Mouse (Mus musculus): Measurements from ENCODE around the gene Syt12. TPM values are rescaled to one million over a fixed set of nuclear protein-coding genes. Genes with fewer than 3 reads are reported as not detected.

Gene Syt12
- not detected in 2 replicates for total RNA-seq (2014; fragmentation: Nextera tagmentation)
- total RNA-seq (2017), result 0.11 and 0.23 TPM in 2 replicates
- polyA plus RNA-seq (2012), result not detected in 2 replicates

GRCm38 (mm10) chr19:4477345-4478189, at the start of gene Syt12:
Gene Syt12 (minus strand): TSS chr19:4477447.
- Histone ChIP-seq H3K9me3 (replicated peaks) (peaks cover 5% of the 10 kb centered on the region; the same call in 1 of the 2 replicates), H3K36me3 (replicated peaks) (no peaks in the 10 kb centered on the region), H3K27me3 (ENCODE audit: insufficient read depth, low read length) (peaks cover 12% of the 10 kb centered on the region; the same call in 1 of the 2 replicates), H3K4me1 (ENCODE audit: insufficient read depth, low read depth, low read length) (no peaks in the 10 kb centered on the region; the same call in 1 of the 2 replicates), H3K4me3 (ENCODE audit: low read depth, low read length) (no peak within 1 kb of the TSS)
- DNase-seq (ENCODE audit: low spot score) (no peak), ATAC-seq (ENCODE audit: extremely low read depth, insufficient number of reproducible peaks, low FRiP score, poor library complexity, severe bottlenecking) (no peak)
- no peak for TF ChIP-seq GATA1 (IDR thresholded peaks at IDR 0.05; ENCODE audit: borderline replicate concordance, low read length)
- no peak for TF ChIP-seq POLR2AphosphoS5 (IDR thresholded peaks at IDR 0.05; ENCODE audit: insufficient replicate concordance, low read depth, low read length)
- no peak for TF ChIP-seq GATA2 (IDR thresholded peaks at IDR 0.05; ENCODE audit: borderline replicate concordance, low read depth, low read length)
- TF ChIP-seq TAL1 (conservative IDR thresholded peaks at IDR 0.05; ENCODE audit: low read depth, low read length), result no peak
- TF ChIP-seq CTCF (IDR thresholded peaks at IDR 0.05; ENCODE audit: low read depth, low read length), result no peak

DNA sequence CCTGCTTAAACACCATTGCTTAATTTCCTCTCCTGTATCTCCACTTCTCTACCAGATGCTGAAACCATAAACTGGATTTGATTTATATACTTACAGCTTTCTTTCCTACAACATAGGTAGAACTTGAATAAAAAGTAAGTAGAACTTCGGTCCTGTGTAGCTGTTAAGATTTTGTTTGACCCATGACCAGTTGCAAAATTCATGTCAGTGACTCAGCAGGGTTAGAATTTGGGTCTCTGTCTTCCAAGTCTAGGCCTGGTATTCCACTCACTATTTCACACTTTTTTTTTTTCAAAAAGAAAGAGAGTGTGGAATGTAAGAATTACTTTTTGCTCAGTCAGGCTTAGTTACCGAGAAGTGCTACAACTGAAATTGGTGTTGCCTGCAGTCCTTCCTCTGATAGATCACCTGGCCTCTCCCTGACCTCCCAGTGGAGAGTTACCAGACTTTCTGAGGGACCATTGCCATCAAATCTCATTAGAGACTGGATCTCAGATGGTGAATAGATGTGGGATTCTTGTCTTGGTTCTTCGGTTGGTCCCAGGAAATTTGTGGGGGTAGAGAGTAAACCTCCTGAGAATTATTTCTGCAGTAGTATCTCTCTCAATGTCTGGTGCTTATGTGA, 44.3 kb upstream of the Syt12 start:
- DNase-seq (ENCODE audit: low spot score), result no peak
- no peak for TF ChIP-seq TAL1 (conservative IDR thresholded peaks at IDR 0.05; ENCODE audit: low read depth, low read length)
- no peak for TF ChIP-seq GATA1 (IDR thresholded peaks at IDR 0.05; ENCODE audit: borderline replicate concordance, low read length)
- H3K4me3 ChIP-seq (ENCODE audit: low read depth, low read length), result no peak overlapping the region
- peaks cover 2% of the 10 kb centered on the region; the same call in 1 of the 2 replicates for H3K27me3 ChIP-seq (ENCODE audit: insufficient read depth, low read length)
- H3K9me3 ChIP-seq (replicated peaks), result no peaks in the 10 kb centered on the region
- ATAC-seq (ENCODE audit: extremely low read depth, insufficient number of reproducible peaks, low FRiP score, poor library complexity, severe bottlenecking), result no peak
- H3K4me1 ChIP-seq (ENCODE audit: insufficient read depth, low read depth, low read length), result no peaks in the 10 kb centered on the region
- H3K36me3 ChIP-seq (replicated peaks), result no peaks in the 10 kb centered on the region

DNA sequence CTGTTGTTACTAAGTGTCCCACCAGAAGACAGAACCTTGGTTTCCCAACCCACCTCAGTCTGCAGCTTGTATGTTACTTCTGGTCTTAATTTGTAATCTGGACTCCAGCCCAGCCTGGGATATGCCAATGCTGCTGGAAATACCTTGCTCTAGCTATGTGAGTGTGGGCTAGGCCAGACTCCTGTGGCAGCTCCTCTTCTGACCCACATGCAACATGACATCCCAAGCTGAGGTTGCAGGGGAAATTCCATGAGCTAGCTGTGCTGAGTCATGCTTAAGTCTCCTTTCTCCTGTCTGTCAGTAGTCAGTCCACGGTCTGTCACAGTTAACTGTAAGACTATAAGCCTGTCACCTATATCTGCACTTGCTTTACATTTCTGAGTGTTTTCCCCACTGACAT, 40.2 kb upstream of the Syt12 start:
- no peak for TF ChIP-seq GATA2 (IDR thresholded peaks at IDR 0.05; ENCODE audit: borderline replicate concordance, low read depth, low read length)
- TF ChIP-seq TAL1 (conservative IDR thresholded peaks at IDR 0.05; ENCODE audit: low read depth, low read length), result no peak
- no peak for TF ChIP-seq POLR2AphosphoS5 (IDR thresholded peaks at IDR 0.05; ENCODE audit: insufficient replicate concordance, low read depth, low read length)
- no peak for TF ChIP-seq CTCF (IDR thresholded peaks at IDR 0.05; ENCODE audit: low read depth, low read length)
- no peak for TF ChIP-seq GATA1 (IDR thresholded peaks at IDR 0.05; ENCODE audit: borderline replicate concordance, low read length)
- DNase-seq (ENCODE audit: low spot score), result no peak

DNA sequence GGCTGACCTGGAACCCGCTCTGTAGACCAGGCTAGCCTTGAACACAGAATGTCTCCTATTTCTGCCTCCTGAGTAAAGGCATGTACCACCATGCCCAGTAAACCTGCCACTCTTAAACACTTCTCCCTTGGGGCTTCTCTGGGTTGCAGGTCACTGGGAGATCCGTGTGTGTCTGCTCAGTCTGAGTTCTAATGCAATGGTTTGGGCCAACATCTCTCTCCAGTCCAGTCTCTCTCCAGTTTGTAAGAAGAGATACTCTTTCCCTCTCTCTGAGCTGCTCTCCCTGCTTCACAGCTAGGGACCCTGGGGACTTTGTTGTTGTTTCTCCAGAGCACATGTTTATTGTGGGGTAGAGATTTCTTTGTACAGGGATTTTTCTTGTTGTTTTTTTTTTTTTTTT, 39.0 kb upstream of the Syt12 start:
- Histone ChIP-seq H3K27me3 (ENCODE audit: insufficient read depth, low read length) (peaks cover 16% of the 10 kb centered on the region), H3K9me3 (replicated peaks) (no peaks in the 10 kb centered on the region), H3K4me1 (ENCODE audit: insufficient read depth, low read depth, low read length) (0 out of 2 replicates have a peak, but pooled peaks cover 2% of the 10 kb centered on the region), H3K36me3 (replicated peaks) (no peaks in the 10 kb centered on the region), H3K4me3 (ENCODE audit: low read depth, low read length) (no peak overlapping the region)
- TF ChIP-seq TAL1 (conservative IDR thresholded peaks at IDR 0.05; ENCODE audit: low read depth, low read length), result no peak
- TF ChIP-seq GATA1 (IDR thresholded peaks at IDR 0.05; ENCODE audit: borderline replicate concordance, low read length), result no peak
- TF ChIP-seq POLR2AphosphoS5 (IDR thresholded peaks at IDR 0.05; ENCODE audit: insufficient replicate concordance, low read depth, low read length), result no peak
- TF ChIP-seq GATA2 (IDR thresholded peaks at IDR 0.05; ENCODE audit: borderline replicate concordance, low read depth, low read length), result no peak
- TF ChIP-seq CTCF (IDR thresholded peaks at IDR 0.05; ENCODE audit: low read depth, low read length), result no peak
- ATAC-seq (ENCODE audit: extremely low read depth, insufficient number of reproducible peaks, low FRiP score, poor library complexity, severe bottlenecking) (no peak), DNase-seq (ENCODE audit: low spot score) (no peak)

More for the DNA sequence above, 40.2 kb upstream of the Syt12 start:
- H3K36me3 ChIP-seq (replicated peaks), result no peaks in the 10 kb centered on the region
- H3K4me3 ChIP-seq (ENCODE audit: low read depth, low read length), result no peak overlapping the region
- ATAC-seq (ENCODE audit: extremely low read depth, insufficient number of reproducible peaks, low FRiP score, poor library complexity, severe bottlenecking), result no peak
- peaks cover 12% of the 10 kb centered on the region for H3K27me3 ChIP-seq (ENCODE audit: insufficient read depth, low read length)
- H3K9me3 ChIP-seq (replicated peaks), result no peaks in the 10 kb centered on the region
- H3K4me1 ChIP-seq (ENCODE audit: insufficient read depth, low read depth, low read length), result no peaks in the 10 kb centered on the region

- TF ChIP-seq GATA1 (IDR thresholded peaks at IDR 0.05; ENCODE audit: borderline replicate concordance, low read length) (no peak), GATA2 (IDR thresholded peaks at IDR 0.05; ENCODE audit: borderline replicate concordance, low read depth, low read length) (no peak), CTCF (IDR thresholded peaks at IDR 0.05; ENCODE audit: low read depth, low read length) (no peak), POLR2AphosphoS5 (IDR thresholded peaks at IDR 0.05; ENCODE audit: insufficient replicate concordance, low read depth, low read length) (no peak), TAL1 (conservative IDR thresholded peaks at IDR 0.05; ENCODE audit: low read depth, low read length) (no peak)
- Histone ChIP-seq H3K9me3 (replicated peaks) (no peaks in the 10 kb centered on the region), H3K27me3 (ENCODE audit: insufficient read depth, low read length) (peaks cover 20% of the 10 kb centered on the region), H3K4me1 (ENCODE audit: insufficient read depth, low read depth, low read length) (peaks cover 6% of the 10 kb centered on the region), H3K4me3 (ENCODE audit: low read depth, low read length) (no peak overlapping the region), H3K36me3 (replicated peaks) (no peaks in the 10 kb centered on the region)
- ATAC-seq (ENCODE audit: extremely low read depth, insufficient number of reproducible peaks, low FRiP score, poor library complexity, severe bottlenecking), result no peak
- no peak for DNase-seq (ENCODE audit: low spot score)
Measured at GRCm38 (mm10) chr19:4515746-4516145, 38.5 kb upstream of the Syt12 start.

- Histone ChIP-seq H3K36me3 (replicated peaks) (no peaks in the 10 kb centered on the region), H3K27me3 (ENCODE audit: insufficient read depth, low read length) (peaks cover 21% of the 10 kb centered on the region), H3K9me3 (replicated peaks) (no peaks in the 10 kb centered on the region), H3K4me3 (ENCODE audit: low read depth, low read length) (no peak overlapping the region), H3K4me1 (ENCODE audit: insufficient read depth, low read depth, low read length) (peaks cover 21% of the 10 kb centered on the region)
- ATAC-seq (ENCODE audit: extremely low read depth, insufficient number of reproducible peaks, low FRiP score, poor library complexity, severe bottlenecking), result no peak
- no peak for TF ChIP-seq POLR2AphosphoS5 (IDR thresholded peaks at IDR 0.05; ENCODE audit: insufficient replicate concordance, low read depth, low read length)
- no peak for TF ChIP-seq GATA1 (IDR thresholded peaks at IDR 0.05; ENCODE audit: borderline replicate concordance, low read length)
- TF ChIP-seq GATA2 (IDR thresholded peaks at IDR 0.05; ENCODE audit: borderline replicate concordance, low read depth, low read length), result no peak
- no peak for TF ChIP-seq TAL1 (conservative IDR thresholded peaks at IDR 0.05; ENCODE audit: low read depth, low read length)
- TF ChIP-seq CTCF (IDR thresholded peaks at IDR 0.05; ENCODE audit: low read depth, low read length), result no peak
- no peak for DNase-seq (ENCODE audit: low spot score)
Measured at GRCm38 (mm10) chr19:4513236-4513858, 36.1 kb upstream of the Syt12 start.

Data from G1E (cell line).